Mouse (Mus musculus) MEL (cell line): ENCODE results near the gene Fmod. TPM values are rescaled to one million over a fixed set of nuclear protein-coding genes. Genes with fewer than 3 reads are reported as not detected.

ENCODE experiments used
- DNase-seq: peaks from one replicate; pipeline ENCODE4 v3.0.0; 2011; ENCODE audit warnings: low read depth, low spot score
- H3K27ac ChIP-seq: 2 replicates; pipeline ENCODE4 v1.5.1; 2012; ENCODE audit warnings: low read depth, mild to moderate bottlenecking, control low read depth, low read length, moderate library complexity; ENCODE audit not compliant: control insufficient read depth
- H3K27me3 ChIP-seq, 2 experiments: fragments of 150-350 bp in 1 of 2; sonication (generic) in 1 of 2; 2 replicates each; pipeline ENCODE4 v1.6.1; 2012; ENCODE audit warnings: low read length in 2 of 2, mild to moderate bottlenecking in 2 of 2, improper control_type of control experiment in 1 of 2, moderate library complexity in 1 of 2; ENCODE audit not compliant: insufficient read depth in 2 of 2, control insufficient read depth in 1 of 2
- H3K36me3 ChIP-seq, 2 experiments: 2 replicates each; pipeline ENCODE4 v1.6.1; 2012 to 2014; ENCODE audit warnings: low read length in 2 of 2, improper control_type of control experiment in 1 of 2, inconsistent platforms in 1 of 2, mild to moderate bottlenecking in 1 of 2; ENCODE audit not compliant: insufficient read depth in 2 of 2, control insufficient read depth in 1 of 2
- H3K4me1 ChIP-seq, 2 experiments: fragments of 150-350 bp in 1 of 2; sonication (generic) in 1 of 2; 2 replicates each; pipeline ENCODE4 v1.6.1; 2012; ENCODE audit warnings: low read length in 2 of 2, improper control_type of control experiment in 1 of 2, mild to moderate bottlenecking in 1 of 2; ENCODE audit not compliant: insufficient read depth in 2 of 2, control insufficient read depth in 1 of 2
- H3K4me3 ChIP-seq, 2 experiments: fragments of 150-350 bp in 1 of 2; sonication (generic) in 1 of 2; 2 replicates each; pipeline ENCODE4 v1.5.1; 2012; ENCODE audit warnings: low read depth in 2 of 2, low read length in 2 of 2, mild to moderate bottlenecking in 2 of 2, moderate library complexity in 2 of 2, control low read depth in 1 of 2, improper control_type of control experiment in 1 of 2; ENCODE audit not compliant: control insufficient read depth in 1 of 2, insufficient read depth in 1 of 2
- H3K79me2 ChIP-seq: 2 replicates; pipeline ENCODE4 v1.6.1; 2012; ENCODE audit warnings: mild to moderate bottlenecking, low read length, moderate library complexity; ENCODE audit not compliant: control insufficient read depth, poor library complexity, insufficient read depth
- H3K9ac ChIP-seq: 2 replicates; pipeline ENCODE4 v1.6.1; 2012; ENCODE audit warnings: low read depth, mild to moderate bottlenecking, control low read depth, low read length, moderate library complexity; ENCODE audit not compliant: control insufficient read depth, poor library complexity, severe bottlenecking
- H3K9me3 ChIP-seq: fragments of 150-350 bp; sonication (generic); replicated peaks from 2 replicates; pipeline ENCODE4 v1.6.1; 2012; ENCODE audit warnings: mild to moderate bottlenecking, low read length, improper control_type of control experiment, moderate library complexity; ENCODE audit not compliant: insufficient read depth
- BHLHE40 ChIP-seq: IDR thresholded peaks from 2 replicates; pipeline ENCODE4 v1.6.1; 2012; ENCODE audit warnings: low read depth, mild to moderate bottlenecking, inconsistent platforms, low read length, improper control_type of control experiment, borderline replicate concordance
- CHD1 ChIP-seq: IDR thresholded peaks from 2 replicates; pipeline ENCODE4 v1.6.1; 2012; ENCODE audit warnings: low read depth, mild to moderate bottlenecking, inconsistent platforms, low read length, improper control_type of control experiment
- CHD2 ChIP-seq: IDR thresholded peaks from 2 replicates; pipeline ENCODE4 v1.6.1; 2011; ENCODE audit warnings: low read length, improper control_type of control experiment
- CTCF ChIP-seq, 3 experiments: IDR thresholded peaks in 2 of 3; conservative IDR thresholded peaks in 1 of 3; 2 replicates each; pipeline ENCODE4 v1.5.1; 2011 to 2012; ENCODE audit warnings: low read length in 3 of 3, low read depth in 2 of 3, mild to moderate bottlenecking in 2 of 3, improper control_type of control experiment in 1 of 3, inconsistent platforms in 1 of 3, mixed read lengths in 1 of 3, moderate library complexity in 1 of 3; ENCODE audit not compliant: control insufficient read depth in 1 of 3, insufficient read depth in 1 of 3, poor library complexity in 1 of 3, severe bottlenecking in 1 of 3
- E2F4 ChIP-seq: IDR thresholded peaks from 2 replicates; pipeline ENCODE4 v1.6.1; 2011; ENCODE audit warnings: low read depth, low read length, improper control_type of control experiment, borderline replicate concordance
- ELF1 ChIP-seq: IDR thresholded peaks from 2 replicates; pipeline ENCODE4 v1.6.1; 2014; ENCODE audit warnings: low read depth, mild to moderate bottlenecking, inconsistent platforms, low read length, improper control_type of control experiment, moderate library complexity
- ETS1 ChIP-seq: IDR thresholded peaks from 2 replicates; pipeline ENCODE4 v1.6.1; 2012; ENCODE audit warnings: low read depth, mild to moderate bottlenecking, inconsistent platforms, low read length, improper control_type of control experiment, moderate library complexity
- GATA1 ChIP-seq: IDR thresholded peaks from 2 replicates; pipeline ENCODE4 v1.6.1; 2011; ENCODE audit warnings: low read depth, low read length, improper control_type of control experiment
- HCFC1 ChIP-seq: IDR thresholded peaks from 2 replicates; pipeline ENCODE4 v1.6.1; 2012; ENCODE audit warnings: low read depth, mild to moderate bottlenecking, inconsistent platforms, low read length, improper control_type of control experiment, moderate library complexity
- JUND ChIP-seq: IDR thresholded peaks from 2 replicates; pipeline ENCODE4 v1.6.1; 2011; ENCODE audit warnings: low read depth, mild to moderate bottlenecking, improper control_type of control experiment, low read length
- MAFK ChIP-seq: IDR thresholded peaks from 2 replicates; pipeline ENCODE4 v1.6.1; 2011; ENCODE audit warnings: low read depth, mild to moderate bottlenecking, low read length, improper control_type of control experiment, borderline replicate concordance
- MAX ChIP-seq: IDR thresholded peaks from 2 replicates; pipeline ENCODE4 v1.6.1; 2011; ENCODE audit warnings: low read length, improper control_type of control experiment
- MXI1 ChIP-seq: IDR thresholded peaks from 2 replicates; pipeline ENCODE4 v1.6.1; 2011; ENCODE audit warnings: mild to moderate bottlenecking, low read depth, low read length, improper control_type of control experiment
- MYB ChIP-seq: IDR thresholded peaks from 2 replicates; pipeline ENCODE4 v1.6.1; 2011; ENCODE audit warnings: mild to moderate bottlenecking, low read depth, low read length, improper control_type of control experiment
- MYC ChIP-seq: IDR thresholded peaks from 2 replicates; pipeline ENCODE4 v1.6.1; 2011; ENCODE audit warnings: low read depth, mild to moderate bottlenecking, low read length, improper control_type of control experiment, moderate library complexity
- NELFE ChIP-seq: IDR thresholded peaks from 2 replicates; pipeline ENCODE4 v1.6.1; 2011; ENCODE audit warnings: low read depth, low read length, improper control_type of control experiment
- POLR2A ChIP-seq, 2 experiments: IDR thresholded peaks; 2 replicates each; pipeline ENCODE4 v1.6.1; 2011 to 2012; ENCODE audit warnings: low read length in 2 of 2, mild to moderate bottlenecking in 2 of 2, control low read depth in 1 of 2, improper control_type of control experiment in 1 of 2, low read depth in 1 of 2, moderate library complexity in 1 of 2; ENCODE audit not compliant: control insufficient read depth in 1 of 2, insufficient read depth in 1 of 2, poor library complexity in 1 of 2
- POLR2AphosphoS2 ChIP-seq: IDR thresholded peaks from 2 replicates; pipeline ENCODE4 v1.6.1; 2011; ENCODE audit warnings: low read length, improper control_type of control experiment
- RCOR1 ChIP-seq: IDR thresholded peaks from 2 replicates; pipeline ENCODE4 v1.6.1; 2012; ENCODE audit warnings: low read depth, mild to moderate bottlenecking, inconsistent platforms, low read length, improper control_type of control experiment
- SIN3A ChIP-seq: IDR thresholded peaks from 2 replicates; pipeline ENCODE4 v1.6.1; 2012; ENCODE audit warnings: low read length, improper control_type of control experiment, inconsistent platforms
- SMC3 ChIP-seq: IDR thresholded peaks from 2 replicates; pipeline ENCODE4 v1.6.1; 2011; ENCODE audit warnings: low read depth, low read length, improper control_type of control experiment
- UBTF ChIP-seq: IDR thresholded peaks from 2 replicates; pipeline ENCODE4 v1.6.1; 2012; ENCODE audit warnings: low read depth, mild to moderate bottlenecking, inconsistent platforms, low read length, improper control_type of control experiment, moderate library complexity, borderline replicate concordance; ENCODE audit not compliant: insufficient read depth
- ZC3H11A ChIP-seq: IDR thresholded peaks from 2 replicates; pipeline ENCODE4 v1.6.1; 2012; ENCODE audit warnings: low read depth, mild to moderate bottlenecking, inconsistent platforms, low read length, improper control_type of control experiment
- ZMIZ1 ChIP-seq: IDR thresholded peaks from 2 replicates; pipeline ENCODE4 v1.6.1; 2012; ENCODE audit warnings: low read depth, mild to moderate bottlenecking, inconsistent platforms, low read length, improper control_type of control experiment, moderate library complexity
- ZNF384 ChIP-seq: IDR thresholded peaks from 2 replicates; pipeline ENCODE4 v1.6.1; 2012; ENCODE audit warnings: low read depth, mild to moderate bottlenecking, inconsistent platforms, low read length, improper control_type of control experiment
- polyA plus RNA-seq, 2 experiments: library from polyadenylated mRNA; stranded (reverse) in 1 of 2; unstranded in 1 of 2; fragments of >175 nt in 1 of 2; fragments of >200 nt in 1 of 2; gene quantifications; 2 replicates each; pipeline versions ENCODE4 v1.2.1 to v1.2.4; 2012; ENCODE audit warnings: low replicate concordance in 2 of 2, low read depth in 1 of 2; ENCODE audit not compliant: insufficient read length in 2 of 2, insufficient read depth in 1 of 2, missing spikeins in 1 of 2
- total RNA-seq: library from RNA; depleted of rRNA; stranded (reverse); fragments of 300-350 nt; gene quantifications from 2 replicates; pipeline ENCODE4 v1.2.3, GENCODE M21; 2012

Gene Fmod
- total and polyA plus RNA-seq, 3 experiments, result not detected

- TF ChIP-seq MAX, result no peak
- TF ChIP-seq CHD2, result peak; percentile 55
- TF ChIP-seq ELF1, result peak; percentile 70
- no peak for TF ChIP-seq SMC3
- TF ChIP-seq ZNF384, result peak; percentile 35; the same call in 1 of the 2 replicates
These were observed 36.1 kb downstream of the Fmod start (continued) for GRCm38 (mm10) chr1:134073061-134073564.

- no peaks in the 10 kb centered on the region for H3K27me3 ChIP-seq
- peak overlapping the region in 1 of 2 experiments; percentile 17; a peak in 1 of 4 replicates for H3K4me3 ChIP-seq
- H3K4me1 ChIP-seq, result peaks cover 19 to 41% of the 10 kb centered on the region in 2 experiments
- no peaks in the 10 kb centered on the region; the same call in 1 of the 2 replicates for H3K79me2 ChIP-seq
- peak overlapping the region; percentile 12; the same call in 1 of the 2 replicates for H3K9ac ChIP-seq
- H3K27ac ChIP-seq, result peak overlapping the region; percentile 52
- TF ChIP-seq HCFC1 (no peak), SMC3 (no peak), MYC (no peak), ZMIZ1 (no peak), SIN3A (no peak), RCOR1 (no peak), CHD1 (no peak), GATA1 (no peak), MYB (no peak), POLR2AphosphoS2 (no peak)
- no peaks in the 10 kb centered on the region for H3K9me3 ChIP-seq
- DNase-seq, result no peak
- H3K36me3 ChIP-seq, result peaks cover 0 to 35% of the 10 kb centered on the region in 2 experiments; a peak in 2 of 4 replicates
These were observed 36.6 kb downstream of the Fmod start for GRCm38 (mm10) chr1:134073658-134074057.

GRCm38 (mm10) chr1:134074184-134074583 is 37.1 kb downstream of the Fmod start:
- H3K36me3 ChIP-seq, result peaks cover 0 to 35% of the 10 kb centered on the region in 2 experiments; a peak in 2 of 4 replicates
- H3K27ac ChIP-seq, result no peak overlapping the region
- no peak for DNase-seq
- H3K9me3 ChIP-seq, result no peaks in the 10 kb centered on the region
- no peaks in the 10 kb centered on the region for H3K27me3 ChIP-seq
- no peak overlapping the region for H3K4me3 ChIP-seq
- no peak overlapping the region; the same call in 1 of the 2 replicates for H3K9ac ChIP-seq
- peaks cover 19 to 41% of the 10 kb centered on the region in 2 experiments for H3K4me1 ChIP-seq
- TF ChIP-seq MXI1 (no peak), ETS1 (no peak), POLR2AphosphoS2 (no peak), BHLHE40 (no peak), GATA1 (no peak), CHD2 (no peak), CTCF (IDR thresholded peaks at IDR 0.05 in 2 of 3, conservative IDR thresholded peaks at IDR 0.05 in 1 of 3; ENCODE audit: control insufficient read depth in 1 of 3, insufficient read depth in 1 of 3, low read depth in 2 of 3, low read length in 3 of 3, poor library complexity in 1 of 3, severe bottlenecking in 1 of 3) (no peak), JUND (no peak), NELFE (no peak), UBTF (no peak), MYB (no peak), E2F4 (no peak), ZC3H11A (no peak), SMC3 (no peak), HCFC1 (no peak), POLR2A (IDR thresholded peaks at IDR 0.05; ENCODE audit: control insufficient read depth in 1 of 2, insufficient read depth in 1 of 2, low read depth in 1 of 2, low read length in 2 of 2, poor library complexity in 1 of 2) (no peak), MAFK (no peak)
- no peaks in the 10 kb centered on the region; the same call in 1 of the 2 replicates for H3K79me2 ChIP-seq
